Mouse (Mus musculus): ENCODE measurements around the gene Mdc1.
A peak's percentile ranks its signal among the peaks of the same experiment; 100 is the strongest.

Mdc1 gene

DNA sequence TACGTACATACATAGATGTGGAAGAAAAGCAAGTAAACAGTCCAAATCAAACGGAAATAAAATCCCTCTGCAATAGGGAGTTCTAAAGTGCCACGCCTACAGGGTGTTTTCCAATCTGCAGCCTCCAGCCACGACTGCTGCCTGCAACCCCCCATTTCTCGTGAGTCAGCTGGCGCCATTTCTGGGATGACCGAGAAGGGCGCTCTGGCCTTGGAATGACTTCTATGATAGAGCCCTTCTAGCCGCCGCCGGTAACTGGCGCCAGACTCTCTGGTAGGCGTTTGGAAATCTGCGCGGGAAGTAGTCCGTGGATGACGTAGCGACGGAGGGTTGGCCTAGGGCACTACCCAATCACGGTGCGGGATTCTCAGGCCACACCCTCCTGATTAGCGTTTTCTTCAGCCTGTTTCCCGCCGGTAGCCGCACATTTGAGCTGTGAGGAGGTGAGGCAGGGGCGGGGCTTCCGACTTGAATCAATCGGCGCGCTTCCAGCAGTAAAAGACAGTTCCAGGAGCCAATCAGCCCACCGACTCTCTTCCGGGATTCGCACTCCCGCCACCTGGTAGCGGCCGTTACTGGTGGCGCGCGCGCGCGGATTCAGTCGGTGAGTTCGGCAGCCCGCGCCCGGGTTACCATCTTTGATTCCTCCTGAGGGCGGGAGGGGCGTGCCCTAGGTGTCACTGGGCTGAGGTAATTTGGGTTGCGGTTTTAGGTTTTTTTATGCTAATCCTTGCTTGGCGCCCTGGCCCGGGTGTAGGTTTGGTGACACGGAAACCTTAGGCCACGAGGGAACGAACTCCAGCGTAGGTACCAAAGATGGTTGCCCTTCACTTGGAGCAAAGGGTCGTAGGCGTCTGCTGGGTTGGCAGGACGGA, at the start of gene Mdc1:
Mdc1 (plus strand) TSS at position 440 of the 875 bp plus-strand sequence.
- DNase-seq, result peak; percentile 100

DNA sequence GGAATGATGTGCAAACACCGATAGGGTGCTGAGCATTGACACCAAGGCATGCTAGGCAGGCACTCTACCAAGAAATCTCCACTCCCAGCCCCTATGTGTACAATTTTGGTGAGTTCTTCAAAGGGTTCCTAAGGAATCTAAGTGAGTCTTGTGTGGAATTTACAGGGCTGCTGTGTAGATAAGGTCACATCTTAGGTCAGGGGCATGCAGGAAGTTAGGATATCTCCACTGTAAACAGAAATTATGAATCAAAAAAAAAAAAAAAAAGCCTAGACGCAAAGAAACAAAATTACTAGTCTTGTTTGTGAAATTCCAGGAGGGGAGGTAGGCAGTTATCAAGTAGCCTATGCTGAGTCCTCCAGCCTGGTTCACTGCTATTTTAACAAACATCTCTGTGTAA, 48.5 kb upstream of the Mdc1 start:
- no peak for DNase-seq

DNA sequence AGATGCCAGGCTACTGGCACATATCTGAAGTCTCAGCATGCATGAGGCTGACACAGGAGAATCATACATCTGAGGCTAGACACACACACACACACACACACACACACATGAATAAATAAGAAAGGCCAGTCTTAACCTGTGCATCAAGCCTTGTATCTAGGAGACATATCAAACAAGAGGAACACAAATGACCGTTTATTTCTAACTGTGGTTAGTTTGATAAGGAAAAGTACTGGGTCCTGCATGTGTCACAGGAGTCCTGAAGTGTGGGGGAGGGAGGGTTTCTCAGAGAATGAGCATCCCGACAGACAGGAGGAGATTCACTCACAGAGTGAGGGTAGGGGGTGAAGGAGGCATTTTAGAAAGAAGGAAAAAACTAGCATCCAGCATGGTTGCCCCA, 46.2 kb upstream of the Mdc1 start:
- DNase-seq, result no peak

DNA sequence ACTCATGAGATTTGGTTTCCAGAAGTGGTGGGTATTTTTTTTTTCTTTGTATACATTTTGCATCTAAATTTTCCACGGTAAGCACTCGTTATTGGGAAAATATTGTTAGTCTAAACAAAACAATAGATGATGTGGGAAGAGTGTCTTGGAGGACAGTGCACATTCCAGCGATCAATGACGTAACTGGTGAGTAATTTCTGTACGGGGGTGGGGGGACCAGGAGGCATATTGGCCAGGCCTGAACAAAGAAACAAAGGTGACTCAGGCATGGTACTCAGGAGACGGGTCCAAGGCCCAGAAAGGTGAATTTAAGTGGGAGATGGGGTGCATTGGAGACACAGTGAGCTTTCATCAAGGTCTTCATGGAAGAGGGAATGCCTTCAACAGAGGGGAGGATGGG, 45.7 kb upstream of the Mdc1 start:
- no peak for DNase-seq

DNA sequence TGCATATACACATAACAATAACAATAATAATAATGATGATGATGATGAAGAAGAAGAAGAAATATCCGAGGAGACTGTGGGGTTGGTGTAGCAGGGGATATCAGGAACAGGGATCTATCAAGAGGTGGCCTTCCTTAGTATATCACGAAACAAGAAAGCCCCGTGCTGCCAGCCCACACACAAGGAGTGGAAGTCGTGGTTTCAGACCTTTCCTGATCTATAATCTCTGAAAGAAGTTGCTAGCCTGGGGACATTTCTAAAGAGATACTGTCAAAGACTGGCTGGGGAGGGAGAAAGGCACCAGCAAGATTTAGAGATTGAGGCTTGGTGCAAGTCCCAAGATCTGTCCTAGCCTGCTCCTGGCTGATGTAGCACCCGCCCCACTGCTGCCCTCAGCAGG, 44.5 kb upstream of the Mdc1 start:
- no peak for DNase-seq

DNA sequence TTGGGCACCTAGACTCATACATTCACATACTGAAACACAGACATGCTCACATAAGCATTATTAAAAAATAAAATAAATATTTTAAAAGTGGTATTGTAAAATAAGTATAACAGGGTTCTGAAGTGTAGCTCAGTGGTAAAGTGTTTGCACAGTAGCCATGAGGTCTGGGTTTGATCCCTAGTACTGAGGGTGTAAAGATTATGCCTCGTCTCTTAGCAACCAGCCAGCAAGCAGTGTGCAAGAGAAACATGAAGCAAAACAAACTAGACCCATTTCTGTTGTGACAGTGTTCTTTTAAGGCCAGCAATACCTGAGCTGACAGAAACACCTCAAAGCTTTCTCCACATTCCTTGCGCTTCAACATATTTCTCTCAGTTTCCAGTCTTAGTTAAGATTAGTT, 40.4 kb upstream of the Mdc1 start:
- no peak for DNase-seq

DNA sequence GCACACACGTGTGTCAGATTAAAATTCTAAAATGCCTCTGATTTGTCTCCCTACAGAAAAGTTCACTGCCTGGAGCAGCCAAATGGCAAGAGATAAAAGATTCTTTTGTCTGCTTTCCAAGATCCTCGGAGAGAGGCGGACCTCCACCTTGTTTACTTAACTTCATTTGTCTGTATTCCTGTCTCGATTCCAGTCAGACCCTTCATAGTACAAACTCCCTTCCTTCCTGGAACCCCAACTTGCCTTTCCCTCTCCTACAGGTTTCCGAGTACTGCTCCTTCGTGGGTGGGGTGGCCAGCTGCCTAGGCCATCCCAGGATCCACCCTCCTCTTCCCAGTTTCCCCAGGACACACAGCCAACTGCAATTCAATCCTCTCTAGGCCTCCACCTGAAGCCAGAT, 38.3 kb upstream of the Mdc1 start:
- DNase-seq, result peak; percentile 97

DNA sequence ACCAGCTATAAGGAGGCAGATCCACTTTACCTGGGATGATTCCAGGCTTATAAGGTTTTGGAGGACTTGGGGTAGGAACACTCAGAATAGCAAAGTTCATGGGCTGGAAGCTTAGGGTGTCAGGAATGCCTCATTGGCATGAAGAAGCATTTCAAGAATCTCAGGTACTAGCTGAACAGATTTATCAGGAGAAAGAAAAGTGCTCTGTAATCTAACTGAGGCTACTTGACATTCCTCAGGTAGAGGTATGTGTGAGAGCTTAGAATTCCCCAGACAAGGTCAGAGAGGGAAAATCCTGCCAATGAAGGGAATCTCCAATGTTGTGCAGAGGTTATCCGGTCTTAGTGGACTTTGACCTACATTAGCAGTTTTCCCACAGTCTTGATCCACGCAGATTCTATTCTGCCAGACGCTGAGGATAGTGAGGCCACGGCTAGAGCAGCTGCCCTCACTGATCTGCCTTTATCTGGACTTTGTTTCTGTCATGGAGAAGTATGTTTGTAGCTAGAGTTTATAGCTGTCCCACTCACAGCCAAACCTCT, 37.4 kb upstream of the Mdc1 start:
- DNase-seq, result no peak

DNA sequence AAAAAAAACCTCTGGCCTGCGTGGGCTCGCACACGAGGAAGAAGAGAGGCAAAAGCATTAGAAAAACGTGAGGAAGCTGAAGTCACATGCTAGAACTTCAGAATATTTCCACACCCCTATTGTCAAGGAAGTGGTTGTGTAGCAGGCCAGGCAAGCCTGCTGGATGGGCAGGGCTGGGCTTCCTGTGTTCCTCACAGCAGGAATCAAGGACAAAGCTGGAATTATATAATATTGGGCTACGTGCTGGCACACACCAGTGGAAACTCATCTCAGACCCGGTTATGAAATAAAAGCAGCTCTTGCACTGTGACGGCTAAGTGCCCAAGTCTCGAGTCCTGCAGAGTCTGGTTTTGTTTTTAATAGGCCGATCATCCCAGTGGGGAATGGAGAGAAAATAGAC, 33.2 kb upstream of the Mdc1 start:
- peak; percentile 100 for DNase-seq

DNA sequence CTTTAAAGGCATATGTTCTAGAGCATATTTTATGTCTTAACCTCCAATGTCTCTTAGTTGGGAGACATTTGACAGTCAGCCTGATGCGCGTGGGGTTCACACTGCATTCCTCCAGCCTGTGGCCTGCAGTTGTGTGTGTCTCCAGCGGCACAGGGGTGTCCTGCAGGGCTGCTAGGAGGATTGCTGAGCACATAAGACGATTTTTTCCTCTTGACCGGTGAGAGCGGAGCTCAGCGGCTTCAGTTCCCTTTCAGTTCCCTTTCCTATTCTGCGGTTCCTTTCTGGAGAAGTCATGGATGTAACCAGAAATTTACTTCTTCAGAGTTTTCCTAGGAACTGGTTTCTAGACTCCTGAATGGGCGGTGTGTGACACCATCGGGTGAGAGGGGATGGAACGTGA, 31.9 kb upstream of the Mdc1 start:
- DNase-seq, result peak; percentile 92

DNA sequence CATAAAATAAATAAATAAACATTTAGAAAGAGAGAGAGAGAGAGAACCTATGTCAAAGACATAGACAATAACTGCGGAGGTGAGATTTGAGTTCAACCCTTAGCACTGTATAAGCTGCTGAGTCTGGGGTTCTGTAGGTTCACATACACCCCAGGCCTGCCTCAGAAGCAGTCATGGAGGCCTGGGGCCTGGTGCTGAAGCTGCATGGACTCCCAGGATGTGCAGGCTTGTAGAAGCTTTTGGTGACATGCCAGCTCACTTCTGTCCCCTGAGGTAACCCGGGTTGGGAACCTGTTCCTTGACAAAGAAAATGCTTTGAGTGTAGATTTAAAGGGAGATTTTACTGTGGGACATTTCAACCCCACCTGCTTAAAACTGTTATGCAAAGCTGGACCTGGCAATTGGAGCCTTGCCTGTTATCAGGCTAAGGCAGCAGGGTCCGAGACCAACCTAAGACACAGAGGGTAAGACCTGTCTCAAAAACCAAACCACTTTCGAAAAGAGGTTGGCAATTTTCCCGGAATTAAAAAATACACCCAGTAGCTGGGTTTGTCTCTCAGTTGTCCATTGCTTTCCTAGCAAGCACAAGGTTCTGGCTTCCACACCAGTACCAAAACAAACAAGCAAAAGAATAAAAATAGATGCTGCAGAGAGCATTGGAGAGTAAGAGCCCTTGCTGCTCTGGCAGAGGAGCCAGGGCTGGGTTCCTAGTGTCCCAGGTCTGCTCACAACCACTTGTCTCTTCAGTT, 30.2 kb upstream of the Mdc1 start:
- peak; percentile 94 for DNase-seq

DNA sequence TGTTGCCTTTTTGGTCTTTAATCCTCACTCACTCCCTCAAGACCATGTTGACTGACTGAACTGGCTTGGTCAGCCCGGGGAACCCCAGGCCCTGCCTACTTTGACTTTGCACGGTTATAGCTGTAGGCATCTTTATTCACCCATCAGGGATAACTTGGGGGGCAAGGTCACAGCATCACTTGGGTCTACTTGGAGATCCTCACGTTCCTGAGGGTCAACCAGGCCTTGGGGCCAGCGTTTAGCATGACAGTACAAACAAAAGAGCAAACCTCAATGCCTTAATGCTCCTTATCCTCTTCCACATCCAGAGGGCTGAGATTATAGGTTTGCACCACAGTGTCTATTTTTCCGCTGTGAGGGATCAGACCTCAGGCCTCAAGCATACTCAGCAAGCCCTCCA, 29.0 kb upstream of the Mdc1 start:
- DNase-seq, result no peak

DNA sequence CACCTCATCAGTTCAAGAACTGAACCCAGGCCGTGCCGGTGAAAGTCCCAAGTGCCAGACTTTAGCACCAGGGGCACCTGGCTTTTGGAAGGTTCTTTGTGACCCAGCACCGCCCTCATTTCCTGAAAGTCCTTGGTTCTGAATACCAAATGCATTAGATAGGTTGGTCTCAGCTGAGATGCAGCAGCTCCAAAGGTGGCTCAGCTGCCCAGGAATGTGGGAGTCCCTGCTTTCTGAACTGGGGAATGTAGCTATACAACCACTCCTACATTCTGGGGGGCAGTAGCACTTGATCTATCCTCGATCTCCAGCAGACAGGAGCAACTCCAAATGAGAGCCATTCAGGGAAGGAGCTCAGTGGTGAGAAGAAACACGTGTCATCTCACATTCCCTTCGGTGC, 28.6 kb upstream of the Mdc1 start:
- DNase-seq, result no peak

DNA sequence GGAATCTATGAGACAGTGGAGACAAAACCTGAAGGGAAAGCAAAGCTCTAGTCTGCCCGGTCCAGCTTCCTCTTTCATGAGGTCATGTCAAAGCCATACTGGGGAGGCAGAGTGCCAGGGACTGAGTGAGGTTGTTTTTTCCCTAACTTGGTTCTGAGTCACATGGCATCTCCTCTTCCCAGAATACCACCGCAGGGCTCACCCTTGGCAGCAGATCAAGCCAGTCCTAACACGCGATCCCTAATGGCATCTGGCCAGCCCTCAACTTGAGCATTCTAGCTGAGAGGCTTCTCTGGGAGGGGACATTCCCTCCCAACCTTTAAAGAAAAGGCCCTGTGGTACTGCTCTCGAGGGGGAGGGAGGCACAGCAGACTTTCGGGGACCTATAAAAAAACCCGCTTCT, 28.1 kb upstream of the Mdc1 start:
- DNase-seq, result peak; percentile 100

DNA sequence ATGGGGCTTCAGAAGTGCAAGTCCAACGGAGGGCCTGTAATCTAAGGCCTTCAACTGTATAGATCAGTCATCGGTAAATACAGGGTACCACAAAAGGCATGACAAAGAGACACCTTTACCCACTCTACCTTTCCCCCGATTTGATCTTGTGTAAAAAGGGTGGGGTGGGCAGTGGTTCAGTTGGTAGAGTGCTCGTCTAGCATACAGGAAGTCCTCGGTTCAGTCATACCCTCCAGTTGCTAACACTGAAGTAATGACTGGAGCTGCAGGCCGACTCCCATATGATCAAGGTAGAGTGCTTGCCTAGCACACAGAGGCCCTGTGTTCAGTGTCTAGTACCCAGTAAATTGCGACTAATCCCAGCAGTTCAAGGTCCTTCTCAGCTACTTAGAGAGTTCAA, 27.7 kb upstream of the Mdc1 start:
- DNase-seq, result no peak

DNA sequence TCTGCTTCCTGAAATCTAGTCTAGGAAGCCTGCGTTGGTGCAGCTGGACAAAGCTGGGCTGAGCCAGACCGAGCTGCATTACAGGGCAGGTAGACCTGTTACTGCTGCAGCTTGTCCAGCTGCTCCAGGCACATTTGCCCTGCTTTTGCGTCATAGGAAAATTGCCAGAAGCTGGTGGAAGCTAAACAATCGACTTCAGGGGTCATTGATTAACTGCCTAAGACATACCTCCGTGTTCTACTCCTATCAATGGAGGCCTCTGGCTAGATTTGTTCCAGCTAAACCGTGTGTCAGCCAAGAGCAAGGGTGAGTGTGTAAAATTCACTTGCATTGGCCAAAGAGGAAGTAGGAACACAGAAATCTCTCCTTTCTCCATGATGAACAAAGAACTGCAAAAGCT, 26.6 kb upstream of the Mdc1 start:
- DNase-seq, result peak; percentile 93

DNA sequence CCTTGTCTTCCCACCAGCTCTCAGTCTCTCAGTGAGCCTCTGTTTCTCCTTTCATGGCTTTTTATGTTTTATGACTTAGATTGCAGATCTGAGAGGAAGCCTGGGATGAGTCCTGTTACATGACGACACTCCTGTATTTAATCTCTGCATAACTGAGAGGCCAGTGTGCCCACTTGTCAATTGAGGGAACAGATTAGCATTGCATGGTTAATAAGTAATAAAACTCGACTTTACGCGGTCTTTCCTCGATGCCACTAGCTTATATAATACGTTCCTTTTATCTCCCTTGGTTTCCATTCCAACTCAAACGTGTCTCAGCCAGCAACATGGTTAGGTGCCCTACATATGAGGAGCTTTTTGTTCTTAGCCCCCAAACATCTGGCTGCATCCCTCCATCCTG, 25.5 kb upstream of the Mdc1 start:
- no peak for DNase-seq

DNA sequence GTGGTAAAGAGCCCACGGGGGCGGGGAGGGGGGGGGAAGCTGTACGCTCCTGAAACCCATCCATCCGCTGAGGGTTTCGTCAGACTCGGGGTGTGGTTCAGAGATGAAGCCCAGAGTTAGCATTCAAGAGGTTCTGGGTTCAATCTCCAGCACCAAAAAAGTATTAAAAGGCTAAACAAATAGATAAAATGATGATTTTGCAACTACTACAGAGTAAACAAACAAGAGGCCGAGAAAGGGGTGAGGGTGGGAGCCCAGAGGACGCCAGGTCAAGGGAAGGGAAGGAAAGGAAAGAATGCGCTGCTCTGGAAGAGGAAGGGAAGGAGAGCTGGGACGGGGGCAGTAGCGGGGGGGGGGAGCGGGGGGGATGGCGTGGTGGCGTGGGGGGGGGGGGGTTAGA, 24.6 kb upstream of the Mdc1 start:
- DNase-seq, result no peak

DNA sequence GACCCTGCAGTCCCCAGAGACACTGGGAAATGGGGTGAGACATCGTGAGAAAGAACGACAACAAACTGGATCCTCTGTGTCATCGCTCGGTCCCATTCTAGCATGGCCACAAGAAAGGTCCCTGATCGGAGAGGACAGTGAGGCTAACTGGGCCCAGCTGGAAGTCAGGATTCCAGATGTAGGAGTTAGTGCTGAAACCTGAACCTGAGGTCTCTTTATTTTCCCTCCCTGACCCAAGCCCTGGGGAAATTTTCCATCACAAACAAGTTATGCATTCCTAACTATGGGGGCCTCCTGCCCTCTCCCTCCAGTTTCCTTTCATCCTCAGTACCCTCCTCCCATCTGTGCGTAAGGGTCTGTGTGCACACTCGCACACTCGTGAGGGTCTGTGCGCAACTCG, 24.1 kb upstream of the Mdc1 start:
- no peak for DNase-seq

DNA sequence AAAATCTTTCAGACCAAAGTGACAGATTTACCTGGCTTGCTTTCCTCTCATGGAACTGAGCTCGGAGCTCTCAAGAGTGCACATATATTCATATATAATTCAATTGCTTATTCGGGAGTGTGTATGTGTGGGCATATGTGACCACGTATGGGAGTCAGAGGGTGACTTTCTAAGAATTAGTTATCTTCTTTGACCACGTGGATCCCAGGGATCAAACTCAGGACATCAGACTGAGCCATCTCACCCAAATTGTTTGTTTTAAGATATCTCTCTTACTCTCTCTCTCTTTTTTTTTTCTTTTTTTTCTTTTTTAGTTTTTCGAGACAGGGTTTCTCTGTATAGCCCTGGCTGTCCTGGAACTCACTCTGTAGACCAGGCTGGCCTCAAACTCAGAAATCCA, 21.2 kb upstream of the Mdc1 start:
- no peak for DNase-seq

DNA sequence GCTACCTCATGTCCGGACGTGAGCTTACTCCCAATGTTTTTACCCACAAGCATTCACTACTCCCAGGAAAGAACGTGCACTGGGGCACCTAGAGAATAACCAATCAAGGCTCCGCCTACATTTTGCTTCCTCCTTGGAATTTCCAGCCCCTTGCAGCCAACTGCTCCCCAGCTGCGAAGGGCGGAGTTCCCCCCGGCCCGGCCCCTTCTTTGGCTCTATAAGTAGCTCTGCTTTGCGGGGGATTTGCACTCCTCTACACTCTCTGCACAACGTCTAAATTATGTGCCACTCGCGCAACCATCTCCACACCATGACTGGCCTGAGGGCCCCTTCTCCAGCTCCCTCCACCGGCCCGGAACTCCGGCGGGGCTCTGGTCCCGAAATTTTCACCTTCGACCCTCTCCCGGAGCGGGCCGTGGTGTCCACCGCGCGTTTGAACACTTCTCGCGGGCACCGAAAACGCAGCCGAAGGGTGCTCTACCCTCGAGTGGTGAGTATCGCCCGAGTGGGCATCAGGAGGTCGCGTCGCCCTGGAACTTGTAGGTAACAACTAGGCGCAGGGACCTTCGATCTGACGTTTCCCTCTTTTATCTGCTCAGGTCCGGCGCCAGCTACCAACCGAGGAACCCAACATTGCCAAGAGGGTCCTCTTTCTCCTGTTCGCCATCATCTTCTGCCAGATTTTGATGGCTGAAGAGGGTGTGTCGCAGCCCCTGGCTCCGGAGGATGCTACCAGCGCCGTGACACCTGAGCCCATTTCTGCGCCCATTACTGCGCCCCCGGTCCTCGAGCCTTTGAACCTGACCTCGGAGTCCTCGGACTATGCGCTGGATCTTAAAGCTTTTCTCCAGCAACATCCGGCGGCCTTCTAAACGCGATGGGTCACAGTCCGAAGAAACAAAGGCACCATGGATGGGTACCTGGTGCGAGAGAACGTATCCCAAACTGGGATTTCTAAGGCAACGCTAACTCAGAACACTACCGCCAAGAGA, 19.6 kb upstream of the Mdc1 start, which contains the start of gene Ier3:
Ier3 (plus strand) TSS at position 246 of the 992 bp plus-strand sequence.
- peak; percentile 100 for DNase-seq

DNA sequence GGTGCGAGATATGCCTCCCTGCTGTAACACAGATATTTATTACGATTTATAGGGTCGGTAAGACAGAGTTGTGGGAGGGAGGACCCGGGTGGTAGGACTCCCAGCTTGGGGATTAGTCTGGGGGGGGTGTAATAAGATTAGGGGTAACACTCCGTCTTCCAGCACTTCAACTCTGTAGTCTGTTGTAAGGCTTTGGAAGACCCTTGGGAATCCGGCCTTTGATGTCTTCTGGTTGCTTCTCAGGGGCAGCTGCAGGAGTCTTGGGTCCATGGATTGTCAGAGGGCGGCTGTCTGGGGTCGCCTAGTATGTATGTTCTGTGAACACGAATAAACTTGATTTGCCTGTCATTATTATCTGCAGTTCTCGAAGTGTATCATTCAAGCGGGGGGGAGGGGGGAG, 18.8 kb upstream of the Mdc1 start:
- no peak for DNase-seq

All from heart, adult 11 months (tissue).